Mouse (Mus musculus): ENCODE measurements at regions not wholly inside any gene's neighbourhood (a gene's known extent, or its start where the extent isn't known, plus 50 kb on each side); places are given as distances from the start of the nearest gene placed in this dataset.
"Not testable (repeated sequence)": the region's sequence is repeated elsewhere in the genome, so short reads cannot be mapped to it uniquely, and the experiment has no call there.

DNA sequence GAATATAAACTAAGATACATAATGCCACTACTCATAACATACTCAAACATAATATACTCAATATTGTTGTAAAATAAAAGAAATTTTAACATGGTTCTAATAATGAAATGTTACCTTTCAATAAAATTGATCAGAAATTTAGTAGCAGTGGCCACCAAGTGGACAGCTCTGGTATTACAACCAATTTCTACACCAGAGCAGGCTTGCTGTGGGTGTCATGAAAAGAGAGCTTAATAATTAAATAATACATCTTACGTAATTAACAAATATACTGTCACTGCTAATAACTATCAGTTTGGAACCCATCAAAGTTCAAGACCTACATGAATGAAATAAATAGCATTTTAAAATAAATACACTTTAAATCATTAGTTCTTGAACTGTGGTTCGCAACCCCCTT is 163.1 kb upstream of the Zfp960 start:
- WGBS: 58% methylated on average over 2 of the region's 2 CpGs
- DNase-seq (ENCODE audit: low read depth, low spot score): peak; percentile 19

GRCm38 (mm10) chr17:16918191-16918590 is 145.7 kb upstream of the Zfp960 start:
- no peak for DNase-seq (ENCODE audit: low read depth, low spot score)
- 95% methylated on average over 2 of the region's 2 CpGs for WGBS

GRCm38 (mm10) chr17:16926200-16926599 is 137.7 kb upstream of the Zfp960 start:
- DNase-seq (ENCODE audit: low read depth, low spot score): no peak

DNA sequence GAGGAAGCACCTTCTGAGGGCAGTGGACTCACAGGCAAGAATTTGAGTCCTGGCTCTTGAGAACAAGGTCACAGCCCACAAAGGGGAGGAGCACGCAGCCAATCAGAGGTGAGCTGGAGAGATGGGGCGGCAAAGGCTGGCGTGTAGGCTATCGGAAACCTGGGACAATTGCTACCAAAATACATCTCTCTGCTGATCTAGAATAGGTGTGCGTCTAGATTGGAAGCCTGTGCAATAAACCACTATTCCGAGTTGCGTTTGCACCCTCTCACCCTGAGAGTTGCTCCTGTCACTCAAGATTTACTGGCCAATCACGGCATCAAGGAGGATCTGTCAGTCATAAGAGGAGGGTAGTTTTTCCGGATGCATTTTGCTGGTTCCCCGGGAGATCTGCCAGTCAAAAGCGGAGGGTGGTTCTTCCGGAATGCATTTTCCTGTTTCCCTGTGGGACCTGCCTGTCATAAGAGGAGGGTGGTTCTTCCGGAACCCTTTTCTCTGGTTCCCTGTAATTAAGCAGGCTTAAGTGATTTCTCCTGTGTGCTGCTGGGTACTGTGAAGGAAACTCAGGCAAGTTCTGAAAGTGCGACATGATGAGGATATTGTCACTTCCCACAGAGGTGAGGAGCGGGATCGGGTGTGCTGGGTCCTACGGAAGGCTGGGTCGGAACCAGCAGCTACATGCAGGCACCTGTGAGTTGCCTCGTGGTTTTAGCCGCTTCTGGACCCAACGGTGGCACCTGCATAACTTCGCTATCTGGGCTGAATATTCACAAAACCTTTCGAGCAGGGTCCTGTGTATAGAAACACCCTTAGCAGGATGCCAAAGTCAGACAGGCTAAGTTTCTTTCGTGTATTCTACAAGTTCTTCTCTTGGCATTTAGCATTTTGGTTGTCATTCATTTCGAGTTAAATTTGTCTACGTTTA is 112.6 kb upstream of the Zfp960 start:
- WGBS: under 1% methylated on average over 25 of the region's 26 CpGs
- peak; percentile 93 for DNase-seq (ENCODE audit: low read depth, low spot score)

- WGBS: 9% methylated on average over 2 of the region's 2 CpGs
- not testable (repeated sequence) for DNase-seq (ENCODE audit: low read depth, low spot score)
Measured at GRCm38 (mm10) chr17:16952146-16952545, 111.8 kb upstream of the Zfp960 start.

GRCm38 (mm10) chr17:16997241-16997640 is 66.7 kb upstream of the Zfp960 start:
- 87% methylated on average over 21 of the region's 21 CpGs for WGBS
- not testable (repeated sequence) for DNase-seq (ENCODE audit: low read depth, low spot score)

DNA sequence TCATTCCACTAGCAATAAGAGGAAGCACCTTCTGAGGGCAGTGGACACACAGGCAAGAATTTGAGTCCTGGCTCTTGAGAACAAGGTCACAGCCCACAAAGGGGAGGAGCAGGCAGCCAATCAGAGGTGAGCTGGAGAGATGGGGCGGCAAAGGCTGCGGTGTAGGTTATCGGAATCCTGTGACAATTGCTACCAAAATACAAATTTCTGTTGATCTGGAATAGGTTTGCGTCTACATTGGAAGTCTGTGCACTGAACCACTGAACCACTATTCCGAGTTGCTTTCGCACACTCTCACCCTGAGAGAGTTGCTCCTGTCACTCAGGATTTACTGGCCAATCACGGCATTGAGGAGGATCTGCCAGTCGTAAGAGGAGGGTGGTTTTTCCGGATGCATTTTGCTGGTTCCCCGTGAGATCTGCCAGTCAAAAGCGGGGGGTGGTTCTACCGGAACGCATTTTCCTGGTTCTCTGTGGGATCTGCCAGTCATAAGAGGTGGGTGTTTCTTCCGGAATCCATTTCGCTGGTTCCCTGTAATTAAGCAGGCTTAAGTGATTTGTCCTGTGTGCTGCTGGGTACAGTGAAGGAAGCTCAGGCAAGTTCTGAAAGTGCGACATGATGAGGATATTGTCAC is 59.2 kb upstream of the Zfp960 start:
- 1% methylated on average over 16 of the region's 16 CpGs for WGBS
- DNase-seq (ENCODE audit: low read depth, low spot score): peak; percentile 90

- 4% methylated on average over 11 of the region's 11 CpGs for WGBS
- peak; percentile 16 for DNase-seq (ENCODE audit: low read depth, low spot score)
Measured at GRCm38 (mm10) chr17:17005267-17005666, 58.6 kb upstream of the Zfp960 start.
